Mouse (Mus musculus): ENCODE measurements at regions not wholly inside any gene's neighbourhood (a gene's known extent, or its start where the extent isn't known, plus 50 kb on each side); places are given as distances from the start of the nearest gene placed in this dataset.

GRCm38 (mm10) chr11:109039060-109039791 lies 104.9 kb downstream of the E030025P04Rik start:
- DNase-seq: peak; percentile 47

- DNase-seq: no peak
Observed at GRCm38 (mm10) chr11:109038136-109038535, 106.0 kb downstream of the E030025P04Rik start.

- no peak for DNase-seq
Observed at GRCm38 (mm10) chr11:109034596-109034995, 109.6 kb downstream of the E030025P04Rik start.

DNA sequence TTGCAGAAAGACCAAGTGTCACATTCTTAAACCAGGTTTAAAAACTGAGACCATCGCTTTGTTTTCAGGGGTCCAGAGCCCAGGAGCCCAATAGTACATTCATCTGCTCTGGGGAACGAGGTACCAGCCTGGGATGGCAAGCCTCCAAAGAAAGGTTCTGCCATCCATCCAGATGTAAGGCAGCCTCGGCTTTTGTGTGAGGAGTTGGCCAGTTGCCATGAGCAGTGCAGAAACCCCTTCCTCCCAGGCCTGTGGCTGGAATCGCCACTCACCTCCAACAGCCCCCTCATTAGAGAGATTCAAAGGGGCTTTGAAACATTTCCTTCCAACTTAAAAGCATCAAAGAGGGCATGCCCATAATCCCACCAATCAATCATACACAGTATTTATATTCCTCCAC lies 110.1 kb downstream of the E030025P04Rik start:
- DNase-seq: no peak

DNA sequence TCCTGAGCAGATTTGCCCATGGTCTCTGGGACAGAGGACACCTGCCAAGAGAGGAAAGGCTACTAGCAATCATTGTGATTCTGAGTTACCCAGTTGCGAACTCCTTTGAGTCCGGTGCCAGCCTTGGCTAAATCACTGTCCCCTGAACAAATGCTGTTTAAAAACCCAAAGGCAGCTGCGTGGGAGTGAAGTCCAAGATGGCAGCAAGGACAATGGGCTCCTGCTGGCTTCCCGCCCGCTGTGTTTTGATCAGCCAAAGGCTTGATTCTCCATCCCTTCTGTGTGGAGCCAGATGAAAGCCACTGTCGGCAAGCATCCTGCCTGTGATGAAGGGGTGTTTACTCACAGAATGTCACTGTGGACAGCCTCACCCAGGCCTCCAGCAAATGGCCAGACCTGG lies 111.4 kb downstream of the E030025P04Rik start:
- DNase-seq: no peak

DNA sequence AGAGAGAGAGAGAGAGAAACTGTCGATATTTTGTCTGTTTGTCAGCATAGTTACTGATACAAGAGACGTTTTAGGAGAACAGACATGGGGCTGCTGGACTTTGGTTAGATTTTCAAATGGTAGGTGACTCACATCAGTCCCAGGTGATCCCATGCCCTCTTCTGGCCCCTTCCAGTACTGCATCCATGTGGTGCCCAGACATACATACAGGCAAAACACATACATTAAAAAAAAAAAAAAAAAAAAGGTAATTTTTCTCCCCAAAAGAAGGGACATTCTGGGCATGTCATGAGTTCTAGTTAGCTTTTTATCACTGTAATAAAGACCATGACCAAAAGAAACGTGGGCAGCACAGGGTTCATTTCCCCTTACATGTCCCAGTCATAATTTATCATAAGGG lies 110.3 kb downstream of the Axin2 start:
- DNase-seq: peak; percentile 51

DNA sequence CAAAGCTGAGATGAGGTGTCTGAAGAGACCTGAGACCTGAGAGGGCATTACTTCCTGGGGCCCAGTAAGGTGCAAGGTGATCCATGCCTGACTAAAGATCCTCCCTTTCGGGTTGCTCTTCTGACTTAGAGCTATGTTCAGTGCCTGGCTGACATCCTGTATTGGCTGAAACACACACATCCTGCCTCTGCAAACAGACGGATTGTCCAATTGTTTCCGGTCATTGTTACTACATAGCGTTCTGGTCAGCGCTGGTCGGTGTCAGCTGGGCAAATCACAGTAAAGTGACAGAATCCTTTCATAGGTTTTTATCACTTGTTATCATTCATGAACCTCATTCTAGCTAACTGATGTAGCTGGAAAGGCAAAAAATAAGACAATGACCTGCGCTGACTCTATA lies 109.7 kb downstream of the Axin2 start:
- DNase-seq: peak; percentile 36

- no peak for DNase-seq
Observed at GRCm38 (mm10) chr11:109014806-109015205, 94.7 kb downstream of the Axin2 start.

DNA sequence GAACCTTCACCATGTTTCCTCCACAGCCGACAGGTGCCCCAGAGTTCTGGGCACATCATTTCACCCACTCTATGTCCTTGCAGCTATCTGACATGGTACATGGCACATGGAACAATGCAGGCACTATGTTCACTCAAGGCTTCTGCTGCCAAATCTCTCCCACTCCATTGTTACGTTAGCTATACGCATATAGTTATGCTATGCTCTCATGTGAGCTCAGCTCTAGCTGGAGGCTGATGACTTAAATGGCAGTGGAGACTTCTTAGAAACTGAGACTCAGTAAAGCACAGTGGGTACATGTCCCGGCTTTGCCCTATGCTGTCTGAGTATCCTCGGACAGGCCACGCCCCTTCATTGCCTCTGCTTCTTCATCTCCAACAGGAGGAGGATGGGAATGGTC lies 91.0 kb downstream of the Axin2 start:
- DNase-seq: no peak

- no peak for DNase-seq
Observed at GRCm38 (mm10) chr11:109008872-109009271, 88.7 kb downstream of the Axin2 start.

- DNase-seq: peak; percentile 17
Observed at GRCm38 (mm10) chr11:109005681-109006080, 85.5 kb downstream of the Axin2 start.
